Mouse (Mus musculus): ENCODE measurements around the gene Cnbd2. TPM values are rescaled to one million over a fixed set of nuclear protein-coding genes. Genes with fewer than 3 reads are reported as not detected.

Gene Cnbd2
- total RNA-seq (2015) (3.6 and 6.2 TPM in 2 replicates), total RNA-seq (2017) (16.2 and 24.5 TPM in 2 replicates)

GRCm38 (mm10) chr2:156312297-156312897 lies at the start of gene Cnbd2, which contains the start of gene Scand1:
Cnbd2 (plus strand) TSS chr2:156312299.
Scand1 (minus strand) TSS chr2:156312704.
- ATAC-seq (ENCODE audit: poor library complexity, severe bottlenecking): peak; percentile 87

GRCm38 (mm10) chr2:156263204-156263893 lies 48.8 kb upstream of the Cnbd2 start:
- ATAC-seq (ENCODE audit: poor library complexity, severe bottlenecking): no peak

DNA sequence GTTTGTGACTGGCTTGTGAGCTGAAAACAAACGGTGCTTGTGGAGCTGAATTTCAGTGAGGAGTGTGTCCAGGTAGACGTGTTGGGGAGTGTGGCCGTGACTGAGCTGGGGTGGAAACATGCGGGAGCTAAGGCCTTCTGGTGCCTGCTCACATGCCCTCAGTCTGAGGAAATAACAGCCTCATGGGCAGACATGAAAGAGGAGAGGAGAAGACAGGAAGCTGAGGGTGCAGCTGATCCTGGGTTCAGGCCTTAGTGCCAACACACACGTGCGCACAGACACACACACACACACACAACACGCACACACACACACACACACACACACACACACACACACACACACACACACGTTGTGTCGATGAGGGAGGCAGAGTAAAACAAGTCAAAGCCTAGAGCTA lies 44.5 kb upstream of the Cnbd2 start:
- no peak for ATAC-seq (ENCODE audit: poor library complexity, severe bottlenecking)

GRCm38 (mm10) chr2:156272553-156272952 lies 39.5 kb upstream of the Cnbd2 start:
- ATAC-seq (ENCODE audit: poor library complexity, severe bottlenecking): no peak

GRCm38 (mm10) chr2:156278226-156279017 lies 33.7 kb upstream of the Cnbd2 start:
- ATAC-seq (ENCODE audit: poor library complexity, severe bottlenecking): peak; percentile 93

GRCm38 (mm10) chr2:156281227-156281626 lies 30.9 kb upstream of the Cnbd2 start:
- no peak for ATAC-seq (ENCODE audit: poor library complexity, severe bottlenecking)

DNA sequence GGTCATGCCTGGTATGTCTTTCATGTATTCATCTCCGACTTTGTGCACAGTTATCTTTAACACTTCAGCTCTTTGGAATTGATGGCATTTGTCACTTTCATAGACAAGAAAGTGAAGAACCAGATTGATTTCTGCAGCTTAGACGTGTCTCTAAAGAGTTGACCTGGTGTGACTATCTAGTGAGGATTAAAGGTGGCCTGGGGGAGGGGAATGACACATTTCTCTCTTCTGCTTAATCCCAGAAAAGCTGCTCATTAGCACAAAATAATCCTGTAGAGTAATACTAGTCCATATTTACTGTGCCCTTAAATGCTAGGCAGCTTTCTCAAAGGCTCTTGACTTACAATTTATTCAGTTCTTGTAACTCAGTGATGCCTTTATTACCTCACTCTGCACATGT lies 26.9 kb upstream of the Cnbd2 start:
- no peak for ATAC-seq (ENCODE audit: poor library complexity, severe bottlenecking)

- ATAC-seq (ENCODE audit: poor library complexity, severe bottlenecking): no peak
Measured at GRCm38 (mm10) chr2:156286733-156287132, 25.4 kb upstream of the Cnbd2 start.

GRCm38 (mm10) chr2:156288222-156288621 lies 23.9 kb upstream of the Cnbd2 start:
- ATAC-seq (ENCODE audit: poor library complexity, severe bottlenecking): no peak

GRCm38 (mm10) chr2:156289552-156290160 lies 22.4 kb upstream of the Cnbd2 start:
- no peak for ATAC-seq (ENCODE audit: poor library complexity, severe bottlenecking)

DNA sequence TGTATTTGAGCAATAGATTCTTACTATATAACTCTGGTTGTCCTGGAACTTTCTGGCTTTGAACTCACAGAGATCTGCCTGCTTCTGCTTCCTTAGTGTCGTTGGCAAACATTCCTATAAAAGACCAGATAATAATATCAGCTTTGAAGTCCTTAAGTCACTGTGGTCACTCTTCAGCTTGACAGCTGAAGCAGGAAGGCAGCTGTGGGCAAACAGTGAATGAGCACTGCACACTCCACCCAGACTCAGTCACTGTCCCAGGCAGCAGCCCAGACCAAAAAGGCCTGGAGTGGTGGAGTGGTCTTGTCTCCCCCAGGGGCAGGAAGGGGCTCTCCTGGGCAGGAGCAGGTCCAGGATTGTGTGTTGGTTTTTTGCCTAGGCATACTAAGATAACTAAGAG lies 20.1 kb upstream of the Cnbd2 start:
- no peak for ATAC-seq (ENCODE audit: poor library complexity, severe bottlenecking)

DNA sequence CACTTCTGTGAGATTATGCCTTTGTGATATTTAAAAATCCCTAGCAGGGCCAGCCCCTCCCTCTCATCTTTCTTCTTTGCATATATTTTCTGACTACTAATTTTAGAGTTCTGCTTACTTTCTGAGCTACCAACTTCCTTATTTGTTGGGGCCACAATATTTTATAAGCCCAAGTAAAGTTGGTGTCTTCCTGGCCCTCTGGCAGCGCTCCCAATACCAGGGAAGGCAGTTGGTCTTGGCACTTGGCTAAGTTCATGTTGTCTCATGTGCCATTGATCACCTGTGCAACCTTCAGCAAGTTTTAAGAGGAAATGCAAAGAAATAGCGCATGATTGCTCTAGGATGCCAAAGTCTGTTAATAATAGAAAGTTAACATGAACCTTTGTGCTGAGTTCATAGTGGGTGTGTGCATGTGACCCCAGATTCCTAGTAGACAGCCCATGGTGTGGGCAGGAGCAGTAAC lies 16.5 kb upstream of the Cnbd2 start:
- peak; percentile 62 for ATAC-seq (ENCODE audit: poor library complexity, severe bottlenecking)

DNA sequence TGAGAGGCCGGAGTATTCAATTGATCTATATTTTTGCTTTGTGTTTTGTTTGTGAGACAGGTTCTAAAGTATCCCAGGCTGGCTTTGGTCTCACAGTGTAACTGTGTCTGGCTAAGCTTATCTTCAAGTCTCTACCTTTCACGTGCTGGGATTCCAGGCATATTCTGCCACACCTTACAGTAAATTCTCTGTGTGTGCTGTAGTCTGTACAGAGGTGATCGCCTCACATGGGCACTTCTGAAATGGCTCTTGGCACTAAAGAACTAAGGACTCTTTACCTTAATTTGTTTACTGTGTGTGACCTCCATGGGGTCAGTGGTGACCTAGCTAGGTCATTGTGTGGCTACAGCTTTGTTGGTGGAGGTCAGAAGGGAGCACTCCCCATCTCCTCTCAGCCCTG lies 15.9 kb upstream of the Cnbd2 start:
- no peak for ATAC-seq (ENCODE audit: poor library complexity, severe bottlenecking)

DNA sequence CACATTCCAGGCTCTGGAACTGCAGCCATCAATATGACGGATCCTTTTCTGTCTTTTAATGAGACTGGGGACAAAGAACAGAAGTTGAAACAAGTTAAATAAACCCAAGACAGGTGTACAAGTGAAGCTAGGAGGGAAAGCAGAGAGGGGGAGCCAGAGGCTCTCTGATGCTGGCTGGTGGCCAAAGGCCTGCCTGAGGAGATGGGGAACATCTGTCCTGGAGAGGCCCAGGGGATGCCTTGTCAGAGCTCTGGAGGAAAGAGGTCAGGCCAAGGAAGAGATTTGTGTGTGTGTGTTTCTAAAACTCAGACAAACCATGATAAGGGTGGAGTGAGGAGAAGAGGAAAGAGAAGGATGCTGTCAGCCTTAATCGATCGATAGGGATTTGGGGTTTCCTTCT lies 14.4 kb upstream of the Cnbd2 start:
- ATAC-seq (ENCODE audit: poor library complexity, severe bottlenecking): no peak

GRCm38 (mm10) chr2:156298458-156298857 lies 13.6 kb upstream of the Cnbd2 start:
- no peak for ATAC-seq (ENCODE audit: poor library complexity, severe bottlenecking)

DNA sequence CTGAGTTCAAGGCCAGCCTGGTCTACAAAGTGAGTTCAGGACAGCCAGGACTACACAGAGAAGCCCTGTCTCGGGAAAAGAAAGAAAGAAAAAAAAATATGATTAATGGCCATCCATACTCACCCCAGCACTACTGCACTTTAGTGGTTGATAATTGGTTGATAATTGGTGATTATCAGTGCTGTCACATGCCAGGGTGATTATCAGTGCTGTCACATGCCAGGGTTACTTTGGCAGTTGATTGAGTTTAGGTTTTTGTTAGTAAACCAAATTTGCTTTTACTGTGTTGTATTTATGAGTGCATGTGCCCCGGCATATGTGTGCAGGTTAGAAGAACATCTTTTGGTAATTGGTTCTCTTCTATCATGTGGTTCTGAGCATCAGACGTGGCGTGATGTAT lies 10.0 kb upstream of the Cnbd2 start:
- ATAC-seq (ENCODE audit: poor library complexity, severe bottlenecking): no peak

- no peak for ATAC-seq (ENCODE audit: poor library complexity, severe bottlenecking)
Measured at GRCm38 (mm10) chr2:156304351-156304750, 7.7 kb upstream of the Cnbd2 start.

DNA sequence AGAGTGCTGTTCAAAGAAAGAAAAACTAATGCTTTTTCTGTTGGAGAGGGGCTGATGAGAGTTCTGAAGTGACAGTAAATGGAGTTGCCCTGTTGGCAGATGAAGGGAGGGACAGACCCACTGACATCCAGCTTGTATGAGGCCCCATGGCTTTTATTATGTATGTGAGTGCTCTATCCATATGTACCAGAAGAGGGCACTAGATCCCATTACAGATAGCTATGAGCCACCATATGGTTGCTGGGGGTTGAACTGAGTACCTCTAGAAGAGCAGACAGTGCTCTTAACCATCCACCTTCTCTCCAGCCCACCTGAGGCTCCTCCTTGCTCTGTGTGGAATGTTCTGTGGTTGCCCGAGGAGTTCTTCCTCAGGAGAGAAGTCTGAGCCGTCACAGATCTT lies 6.3 kb upstream of the Cnbd2 start:
- ATAC-seq (ENCODE audit: poor library complexity, severe bottlenecking): peak; percentile 87

DNA sequence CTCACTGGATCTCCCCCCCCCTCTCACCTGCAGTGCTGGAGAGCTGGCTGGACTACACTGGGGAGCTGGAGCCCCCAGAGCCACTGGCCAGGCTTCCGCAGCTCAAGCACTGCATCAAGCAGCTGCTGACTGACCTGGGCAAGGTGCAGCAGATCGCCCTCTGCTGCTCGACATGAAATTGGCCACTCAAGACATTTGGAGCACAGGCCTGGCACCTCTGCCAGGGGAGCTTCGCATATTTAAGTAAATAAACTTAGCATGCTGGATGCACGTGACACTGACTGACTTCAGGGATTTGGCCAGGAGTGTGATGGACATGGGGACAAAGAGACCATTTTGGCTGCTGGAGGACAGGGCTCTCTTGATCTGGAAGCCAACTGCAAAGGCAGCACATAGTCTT lies 4.8 kb upstream of the Cnbd2 start:
- ATAC-seq (ENCODE audit: poor library complexity, severe bottlenecking): no peak

DNA sequence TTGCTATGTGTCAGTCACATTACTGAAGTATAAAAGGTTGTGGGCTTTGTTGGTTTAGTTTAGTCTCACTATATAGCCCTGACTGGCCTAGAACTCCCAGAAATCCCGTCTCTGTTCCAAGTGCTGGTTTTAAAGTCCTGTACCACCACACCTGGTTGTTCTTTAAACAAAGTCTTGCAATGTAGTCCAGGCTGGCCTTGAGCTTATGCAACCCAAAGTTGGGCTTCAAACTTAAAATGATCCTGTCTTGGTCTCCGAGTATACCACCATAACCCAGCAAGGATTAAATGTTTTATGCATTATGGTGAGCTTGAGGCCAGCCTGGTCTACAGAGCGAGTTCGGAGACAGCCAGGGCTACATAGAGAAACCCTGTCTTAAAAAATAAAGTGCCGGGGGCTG lies 2.2 kb upstream of the Cnbd2 start:
- ATAC-seq (ENCODE audit: poor library complexity, severe bottlenecking): no peak

GRCm38 (mm10) chr2:156310455-156310854 lies 1.6 kb upstream of the Cnbd2 start:
- ATAC-seq (ENCODE audit: poor library complexity, severe bottlenecking): no peak
